Mouse (Mus musculus) embryonic facial prominence, embryonic 11.5 days (tissue): ENCODE results near the gene Gm20388. TPM values are rescaled to one million over a fixed set of nuclear protein-coding genes. Genes with fewer than 3 reads are reported as not detected.
"Not testable (repeated sequence)": the region's sequence is repeated elsewhere in the genome, so short reads cannot be mapped to it uniquely, and the experiment has no call there.

Experiments
- ATAC-seq: fragments of 200-750 bp; cut with Nextera tagmentation; replicated peaks from 2 replicates; pipeline ENCODE4 v1.8.0; 2017; ENCODE audit warnings: low read depth; ENCODE audit not compliant: insufficient number of reproducible peaks, low FRiP score, low TSS enrichment
- DNase-seq: peaks from one replicate; pipeline ENCODE4 v3.0.0-alpha.2; 2015; ENCODE audit warnings: low spot score
- H3K27ac ChIP-seq: fragments of 300-500 bp; sonication (generic); replicated peaks from 2 replicates; pipeline ENCODE4 v1.5.1; 2014; ENCODE audit warnings: mild to moderate bottlenecking, low read depth, low read length, control low read depth
- H3K27me3 ChIP-seq: fragments of 300-500 bp; sonication (generic); 2 replicates; pipeline ENCODE4 v1.6.1; 2014; ENCODE audit warnings: mild to moderate bottlenecking, low read length, moderate library complexity, mixed read lengths; ENCODE audit not compliant: control insufficient read depth, insufficient read depth
- H3K36me3 ChIP-seq: fragments of 300-500 bp; sonication (generic); replicated peaks from 2 replicates; pipeline ENCODE4 v1.6.1; 2014; ENCODE audit warnings: low read depth, mild to moderate bottlenecking, low read length, moderate library complexity, mixed read lengths; ENCODE audit not compliant: control insufficient read depth, insufficient read depth
- H3K4me1 ChIP-seq: fragments of 300-500 bp; sonication (generic); 2 replicates; pipeline ENCODE4 v1.6.1; 2014; ENCODE audit warnings: low read length, mixed read lengths; ENCODE audit not compliant: control insufficient read depth, insufficient read depth
- H3K4me2 ChIP-seq: fragments of 300-500 bp; sonication (generic); 2 replicates; pipeline ENCODE4 v1.6.1; 2014; ENCODE audit warnings: low read depth, mild to moderate bottlenecking, control low read depth, low read length, moderate library complexity
- H3K4me3 ChIP-seq: fragments of 300-500 bp; sonication (generic); 2 replicates; pipeline ENCODE4 v1.5.1; 2014; ENCODE audit warnings: low read depth, low read length, control low read depth
- H3K9ac ChIP-seq: fragments of 300-500 bp; sonication (generic); replicated peaks from 2 replicates; pipeline ENCODE4 v1.6.1; 2014; ENCODE audit warnings: mild to moderate bottlenecking, control low read depth, low read length
- H3K9me3 ChIP-seq: fragments of 300-500 bp; sonication (generic); replicated peaks from 2 replicates; pipeline ENCODE4 v1.6.1; 2016; ENCODE audit warnings: mild to moderate bottlenecking, low read length, inconsistent platforms, mixed read lengths; ENCODE audit not compliant: control insufficient read depth
- WGBS: fragments of 180-500 bp; shearing (Covaris S2); extraction: QIAGEN DNeasy Blood & Tissue Kit; methylation state at CpG from one replicate; pipeline ENCODE4 v1.1.7; 2014; 5-methylcytosine and 5-hydroxymethylcytosine counted together
- polyA plus RNA-seq: library from polyadenylated mRNA; unstranded; fragments of >200 nt; fragmentation: Nextera tagmentation; extraction: Ambion mirVana; gene quantifications from 2 replicates; pipeline ENCODE4 v1.2.1, GENCODE M21; 2014

Gene Gm20388
- polyA plus RNA-seq, 1 experiment from 2014 or later = 3.1 TPM

DNA sequence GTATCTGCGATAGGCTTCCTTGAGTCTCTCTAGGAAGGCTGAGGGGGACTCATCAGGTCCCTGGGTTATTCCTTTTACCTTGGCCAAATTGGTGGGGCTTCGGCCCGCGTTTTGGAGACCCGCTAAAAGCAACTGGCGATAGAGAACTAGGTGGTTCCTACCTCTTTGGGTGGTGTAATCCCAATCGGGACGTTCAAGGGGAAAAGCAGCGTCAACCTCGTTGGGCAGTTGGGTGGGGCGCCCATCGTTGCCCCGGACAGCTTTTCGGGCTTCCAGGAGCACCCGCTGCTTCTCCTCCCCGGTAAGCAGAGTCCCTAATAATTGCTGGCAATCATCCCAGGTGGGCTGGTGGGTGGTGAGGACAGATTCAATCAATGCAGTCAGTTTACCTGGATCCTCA, 3521.7 kb downstream of the Gm20388 start:
- Histone ChIP-seq H3K4me3 (no peak overlapping the region), H3K27me3 (no peaks in the 10 kb centered on the region), H3K4me2 (no peak overlapping the region), H3K36me3 (no peaks in the 10 kb centered on the region), H3K9ac (no peak overlapping the region), H3K27ac (no peak overlapping the region), H3K9me3 (peaks cover 11% of the 10 kb centered on the region), H3K4me1 (no peaks in the 10 kb centered on the region)
- no peak for ATAC-seq
- WGBS = 96% methylated on average over 16 of the region's 16 CpGs
- DNase-seq = no peak

DNA sequence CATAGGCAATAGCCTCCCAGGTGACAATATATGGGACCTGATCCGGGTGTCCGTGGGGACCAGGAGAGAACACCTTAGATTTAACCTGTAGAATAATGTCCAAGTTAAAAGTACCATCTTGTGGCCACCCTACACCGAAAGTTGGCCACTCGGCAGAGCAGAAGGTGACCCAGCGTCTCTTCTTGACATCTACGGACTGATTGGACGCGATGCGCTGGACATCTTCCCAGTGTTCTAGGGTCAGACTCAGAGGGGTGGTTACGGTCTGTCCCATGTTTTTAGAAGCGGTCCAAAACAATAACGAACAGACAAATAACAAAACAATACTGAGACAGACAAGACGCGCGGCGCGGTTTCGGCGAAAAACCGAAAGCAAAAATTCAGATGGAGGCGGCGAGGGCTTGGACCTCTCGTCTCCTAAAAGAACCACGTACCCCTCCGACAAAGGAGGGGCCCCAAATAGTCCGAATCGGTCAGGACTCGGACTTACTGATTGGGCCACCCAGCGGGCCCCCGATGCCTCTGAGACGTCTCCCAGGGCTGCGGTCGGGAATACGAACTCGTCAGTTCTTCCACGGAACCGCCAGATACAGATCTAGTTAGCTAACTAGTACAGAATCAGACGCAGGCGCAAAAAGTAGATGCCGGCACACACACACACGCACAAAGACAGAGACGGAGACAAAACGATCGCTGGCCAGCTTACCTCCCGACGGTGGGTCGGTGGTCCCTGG, 3522.8 kb downstream of the Gm20388 start:
- WGBS = 97% methylated on average over 43 of the region's 47 CpGs
- H3K4me1 ChIP-seq, H3K9ac ChIP-seq, H3K4me2 ChIP-seq, H3K27me3 ChIP-seq, H3K36me3 ChIP-seq, H3K27ac ChIP-seq, H3K4me3 ChIP-seq, H3K9me3 ChIP-seq, DNase-seq, ATAC-seq: not testable (repeated sequence)

DNA sequence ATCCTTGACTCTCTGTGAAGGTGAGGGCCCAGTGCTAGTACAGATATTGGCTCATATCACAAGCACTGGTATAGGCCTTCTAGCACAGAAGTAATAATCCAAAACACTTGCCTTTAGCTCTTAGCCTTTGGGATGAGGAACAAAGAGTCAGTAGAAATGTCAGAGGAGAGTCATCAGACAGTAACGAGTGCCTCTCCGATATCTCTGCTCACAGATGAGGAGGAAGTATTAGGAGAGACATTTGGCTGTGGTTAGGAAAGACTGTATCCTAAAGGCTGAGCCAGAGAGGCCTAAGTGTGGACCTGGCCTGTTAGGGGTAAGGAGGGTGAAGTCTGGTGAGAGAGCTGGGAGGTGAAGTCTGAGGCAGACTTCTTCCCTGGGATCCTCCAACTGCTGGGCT, 3531.1 kb downstream of the Gm20388 start:
- no peaks in the 10 kb centered on the region for H3K36me3 ChIP-seq
- ATAC-seq (no peak), DNase-seq (no peak)
- H3K27ac ChIP-seq = no peak overlapping the region
- H3K9me3 ChIP-seq = no peaks in the 10 kb centered on the region
- no peak overlapping the region for H3K4me2 ChIP-seq
- H3K9ac ChIP-seq = no peak overlapping the region
- H3K27me3 ChIP-seq = no peaks in the 10 kb centered on the region
- H3K4me1 ChIP-seq = no peaks in the 10 kb centered on the region
- H3K4me3 ChIP-seq = no peak overlapping the region
- WGBS = 85% methylated on average over 2 of the region's 2 CpGs

DNA sequence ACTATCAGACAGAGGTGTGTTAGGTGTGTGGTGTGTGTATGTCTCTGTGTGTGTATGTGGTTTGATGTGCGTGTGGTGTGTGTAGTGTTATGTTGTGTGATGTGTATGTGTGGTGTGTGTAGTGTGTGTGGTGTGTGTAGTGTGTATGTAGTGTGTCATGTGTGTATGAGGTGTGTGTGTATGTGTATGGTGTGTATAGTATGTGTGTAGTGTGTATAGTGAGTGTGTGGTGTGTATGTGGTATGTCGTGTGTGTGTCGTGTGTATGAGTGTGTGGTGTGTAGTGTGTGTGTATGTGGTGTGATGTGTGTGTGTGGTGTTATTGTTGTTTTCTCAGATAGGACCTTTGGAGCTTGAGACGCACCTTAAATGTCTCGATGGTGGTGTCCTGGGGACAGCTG, 3531.7 kb downstream of the Gm20388 start:
- Histone ChIP-seq H3K27ac (no peak overlapping the region), H3K4me2 (no peak overlapping the region; the same call in 1 of the 2 replicates), H3K4me3 (no peak overlapping the region)

DNA sequence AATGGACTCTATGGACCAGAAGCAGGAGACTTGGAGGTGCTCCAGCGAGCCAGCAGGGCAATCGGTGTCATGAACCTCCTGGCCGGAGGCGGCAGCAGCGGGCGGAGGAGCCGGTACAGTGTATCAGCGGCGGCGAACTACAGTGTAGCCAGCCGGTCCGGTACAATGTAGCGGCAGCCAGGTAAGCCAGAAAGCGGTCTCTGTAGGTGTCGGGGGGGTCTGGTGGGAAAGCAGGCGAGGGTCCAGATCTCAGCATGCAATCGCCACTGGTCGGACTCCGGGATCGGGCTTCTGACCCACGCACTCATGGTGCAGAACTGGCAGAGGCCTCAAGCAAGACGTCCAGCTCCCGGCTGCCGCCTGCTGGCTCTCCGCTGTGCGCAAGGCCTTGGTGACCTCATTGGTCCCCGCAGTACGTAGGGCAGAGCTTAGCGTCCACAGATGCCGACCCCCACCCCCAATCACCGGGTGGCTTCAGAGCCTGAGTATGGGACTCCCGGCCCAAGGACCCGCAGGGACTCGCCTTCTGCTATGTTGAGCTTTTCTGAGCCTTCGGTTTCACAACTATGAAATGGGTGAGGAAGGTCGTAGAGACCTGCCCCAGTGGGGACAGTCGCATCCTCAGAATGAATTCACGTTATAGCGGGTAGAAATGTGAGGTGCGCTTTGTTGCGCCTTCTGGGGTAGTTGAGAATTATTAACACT, 3532.4 kb downstream of the Gm20388 start:
- Histone ChIP-seq H3K4me1 (no peaks in the 10 kb centered on the region), H3K36me3 (no peaks in the 10 kb centered on the region), H3K27me3 (no peaks in the 10 kb centered on the region), H3K4me3 (peak overlapping the region; percentile 61), H3K27ac (peak overlapping the region; percentile 62; the same call in 1 of the 2 replicates), H3K9ac (peak overlapping the region; percentile 85), H3K9me3 (no peaks in the 10 kb centered on the region), H3K4me2 (peak overlapping the region; percentile 62)
- 1% methylated on average over 41 of the region's 41 CpGs for WGBS
- peak; percentile 91 for DNase-seq
- peak; percentile 96 for ATAC-seq

More for the DNA sequence above, 3531.7 kb downstream of the Gm20388 start:
- no peaks in the 10 kb centered on the region for H3K9me3 ChIP-seq
- WGBS = 81% methylated on average over 5 of the region's 5 CpGs
- no peaks in the 10 kb centered on the region for H3K4me1 ChIP-seq
- H3K9ac ChIP-seq = no peak overlapping the region
- DNase-seq = no peak
- no peaks in the 10 kb centered on the region for H3K36me3 ChIP-seq
- ATAC-seq = peak; percentile 26; the same call in 1 of the 2 replicates
- H3K27me3 ChIP-seq = no peaks in the 10 kb centered on the region

DNA sequence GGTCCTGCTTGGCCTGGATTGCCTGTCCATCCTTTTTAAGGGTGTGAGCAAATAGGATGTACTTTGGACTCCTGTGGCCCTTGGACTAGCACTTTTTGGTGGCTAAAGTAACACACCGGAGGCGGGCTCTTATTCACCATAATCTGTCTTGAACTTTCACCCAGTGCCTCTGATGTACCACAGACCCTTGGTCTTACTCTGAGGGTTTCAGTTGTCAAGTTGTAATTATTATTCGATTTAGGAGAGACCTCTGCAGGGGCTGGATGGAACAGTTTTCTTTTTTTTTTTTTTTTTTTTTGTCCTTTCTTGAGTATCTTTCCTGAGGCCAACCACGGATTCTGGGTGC, 3532.9 kb downstream of the Gm20388 start:
- no peaks in the 10 kb centered on the region for H3K27me3 ChIP-seq
- ATAC-seq (no peak), DNase-seq (peak; percentile 17)
- H3K4me3 ChIP-seq = peak overlapping the region; percentile 61
- H3K36me3 ChIP-seq = no peaks in the 10 kb centered on the region
- peak overlapping the region; percentile 85 for H3K9ac ChIP-seq
- no peak overlapping the region for H3K27ac ChIP-seq
- peak overlapping the region; percentile 62 for H3K4me2 ChIP-seq
- WGBS = 21% methylated on average over 4 of the region's 4 CpGs
- H3K4me1 ChIP-seq = no peaks in the 10 kb centered on the region
- H3K9me3 ChIP-seq = no peaks in the 10 kb centered on the region

DNA sequence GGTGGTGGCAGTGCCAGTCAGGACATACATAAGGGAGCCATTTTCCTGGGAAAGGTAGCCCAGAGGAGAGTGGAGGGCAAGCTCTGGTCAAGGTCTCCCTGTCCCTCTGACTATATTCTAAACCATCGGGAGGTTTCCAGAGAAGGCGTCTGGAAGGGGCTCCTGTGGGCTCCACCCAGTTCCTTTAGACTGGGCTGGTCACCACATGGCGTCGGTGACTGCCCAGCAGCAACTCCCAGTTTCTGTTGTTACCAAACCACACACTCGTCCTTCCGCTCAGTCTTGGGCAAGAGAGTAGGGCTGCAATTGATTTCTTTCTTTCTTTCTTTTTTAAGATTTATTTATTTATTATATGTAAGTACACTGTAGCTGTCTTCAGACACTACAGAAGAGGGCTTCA, 3533.5 kb downstream of the Gm20388 start:
- Histone ChIP-seq H3K4me3 (no peak overlapping the region), H3K4me1 (no peaks in the 10 kb centered on the region), H3K9me3 (no peaks in the 10 kb centered on the region), H3K27ac (no peak overlapping the region), H3K9ac (no peak overlapping the region), H3K27me3 (no peaks in the 10 kb centered on the region), H3K4me2 (no peak overlapping the region), H3K36me3 (no peaks in the 10 kb centered on the region)
- no peak for DNase-seq
- 75% methylated on average over 6 of the region's 6 CpGs for WGBS
- no peak for ATAC-seq

DNA sequence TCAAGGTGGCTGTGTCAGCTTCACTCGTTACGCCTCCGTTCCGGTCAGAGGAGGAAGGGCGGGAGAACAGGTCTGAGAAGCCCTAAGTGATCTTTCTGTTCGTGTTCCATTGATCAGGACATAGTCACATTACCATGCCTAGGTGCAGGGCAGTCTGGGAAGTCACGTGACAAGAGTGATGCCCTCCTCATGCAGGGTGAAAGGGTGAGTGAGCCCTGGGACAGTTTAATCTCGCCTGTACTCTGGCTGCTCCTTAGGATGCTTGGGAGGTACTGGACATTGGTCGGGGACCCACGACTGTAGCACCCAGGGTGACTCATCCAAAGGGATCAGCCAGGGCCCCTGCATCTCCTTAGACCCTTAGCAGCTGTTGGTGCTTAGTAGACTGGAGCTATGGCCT, 3535.3 kb downstream of the Gm20388 start:
- Histone ChIP-seq H3K4me3 (no peak overlapping the region), H3K27ac (no peak overlapping the region), H3K9me3 (no peaks in the 10 kb centered on the region), H3K36me3 (no peaks in the 10 kb centered on the region), H3K4me1 (no peaks in the 10 kb centered on the region), H3K4me2 (no peak overlapping the region), H3K9ac (no peak overlapping the region; the same call in 1 of the 2 replicates), H3K27me3 (no peaks in the 10 kb centered on the region)
- 84% methylated on average over 10 of the region's 10 CpGs for WGBS
- ATAC-seq = no peak
- DNase-seq = no peak
